Mouse (Mus musculus) liver, embryonic 11.5 days (tissue): ENCODE measurements at regions not wholly inside any gene's neighbourhood (a gene's known extent, or its start where the extent isn't known, plus 50 kb on each side); places are given as distances from the start of the nearest gene placed in this dataset.

Experiments
- ATAC-seq: fragments of 200-750 bp; cut with Nextera tagmentation; replicated peaks from 2 replicates; pipeline ENCODE4 v1.8.0; 2017; ENCODE audit warnings: moderate number of reproducible peaks, mild to moderate bottlenecking, moderate TSS enrichment, moderate library complexity; ENCODE audit not compliant: low FRiP score
- DNase-seq: peaks from one replicate; pipeline ENCODE4 v3.0.0-alpha.2; 2017; ENCODE audit warnings: low spot score
- H3K27ac ChIP-seq: fragments of 300-500 bp; sonication (generic); 2 replicates; pipeline ENCODE4 v1.5.1; 2014; ENCODE audit warnings: mild to moderate bottlenecking, low read depth, low read length, control low read depth
- H3K27me3 ChIP-seq: fragments of 300-500 bp; sonication (generic); replicated peaks from 2 replicates; pipeline ENCODE4 v1.6.1; 2014; ENCODE audit warnings: low read length, mixed read lengths; ENCODE audit not compliant: control insufficient read depth, insufficient read depth
- H3K36me3 ChIP-seq: fragments of 300-500 bp; sonication (generic); 2 replicates; pipeline ENCODE4 v1.6.1; 2014; ENCODE audit warnings: mild to moderate bottlenecking, low read length, moderate library complexity, mixed read lengths; ENCODE audit not compliant: control insufficient read depth, insufficient read depth
- H3K4me1 ChIP-seq: fragments of 300-500 bp; sonication (generic); replicated peaks from 2 replicates; pipeline ENCODE4 v1.6.1; 2014; ENCODE audit warnings: low read length, mixed read lengths; ENCODE audit not compliant: control insufficient read depth, insufficient read depth
- H3K4me2 ChIP-seq: fragments of 300-500 bp; sonication (generic); 2 replicates; pipeline ENCODE4 v1.6.1; 2014; ENCODE audit warnings: mild to moderate bottlenecking, control low read depth, moderate library complexity
- H3K4me3 ChIP-seq: fragments of 300-500 bp; sonication (generic); 2 replicates; pipeline ENCODE4 v1.5.1; 2014; ENCODE audit warnings: low read depth, low read length, control low read depth
- H3K9ac ChIP-seq: fragments of 300-500 bp; sonication (generic); 2 replicates; pipeline ENCODE4 v1.6.1; 2014; ENCODE audit warnings: low read depth, low read length, control low read depth
- H3K9me3 ChIP-seq: fragments of 300-500 bp; sonication (generic); 2 replicates; pipeline ENCODE4 v1.6.1; 2016; ENCODE audit warnings: low read length, inconsistent platforms, mixed read lengths; ENCODE audit not compliant: control insufficient read depth
- WGBS: fragments of 180-500 bp; shearing (Covaris S2); extraction: QIAGEN DNeasy Blood & Tissue Kit; methylation state at CpG from one replicate; pipeline ENCODE4 v1.1.7; 2014; 5-methylcytosine and 5-hydroxymethylcytosine counted together

- no peak for ATAC-seq
- no peak for DNase-seq
- Histone ChIP-seq H3K4me2 (no peak overlapping the region), H3K9me3 (no peaks in the 10 kb centered on the region; the same call in 1 of the 2 replicates), H3K36me3 (no peaks in the 10 kb centered on the region), H3K4me3 (no peak overlapping the region), H3K4me1 (no peaks in the 10 kb centered on the region), H3K27me3 (0 out of 2 replicates have a peak, but pooled peaks cover 2% of the 10 kb centered on the region), H3K27ac (no peak overlapping the region), H3K9ac (no peak overlapping the region)
- 72% methylated on average over 5 of the region's 5 CpGs for WGBS
These were observed 63.6 kb downstream of the Hif1an start for GRCm38 (mm10) chr19:44626261-44626660.

- H3K27me3 ChIP-seq: 0 out of 2 replicates have a peak, but pooled peaks cover 2% of the 10 kb centered on the region
- no peak overlapping the region for H3K27ac ChIP-seq
- H3K36me3 ChIP-seq: no peaks in the 10 kb centered on the region
- no peaks in the 10 kb centered on the region for H3K4me1 ChIP-seq
- ATAC-seq: no peak
- 57% methylated on average over 7 of the region's 7 CpGs for WGBS
- H3K9ac ChIP-seq: no peak overlapping the region
- no peak for DNase-seq
- no peak overlapping the region for H3K4me3 ChIP-seq
- H3K4me2 ChIP-seq: no peak overlapping the region
- H3K9me3 ChIP-seq: no peaks in the 10 kb centered on the region; the same call in 1 of the 2 replicates
These were observed 67.1 kb downstream of the Hif1an start for GRCm38 (mm10) chr19:44629705-44630104.

GRCm38 (mm10) chr19:44631356-44632007 is 68.8 kb downstream of the Hif1an start:
- H3K27me3 ChIP-seq: 0 out of 2 replicates have a peak, but pooled peaks cover 2% of the 10 kb centered on the region
- no peaks in the 10 kb centered on the region; the same call in 1 of the 2 replicates for H3K9me3 ChIP-seq
- no peaks in the 10 kb centered on the region for H3K4me1 ChIP-seq
- no peak overlapping the region for H3K9ac ChIP-seq
- no peak overlapping the region for H3K27ac ChIP-seq
- WGBS: 72% methylated on average over 19 of the region's 19 CpGs
- no peak for DNase-seq
- no peak for ATAC-seq
- H3K4me3 ChIP-seq: no peak overlapping the region
- no peak overlapping the region for H3K4me2 ChIP-seq
- H3K36me3 ChIP-seq: no peaks in the 10 kb centered on the region

DNA sequence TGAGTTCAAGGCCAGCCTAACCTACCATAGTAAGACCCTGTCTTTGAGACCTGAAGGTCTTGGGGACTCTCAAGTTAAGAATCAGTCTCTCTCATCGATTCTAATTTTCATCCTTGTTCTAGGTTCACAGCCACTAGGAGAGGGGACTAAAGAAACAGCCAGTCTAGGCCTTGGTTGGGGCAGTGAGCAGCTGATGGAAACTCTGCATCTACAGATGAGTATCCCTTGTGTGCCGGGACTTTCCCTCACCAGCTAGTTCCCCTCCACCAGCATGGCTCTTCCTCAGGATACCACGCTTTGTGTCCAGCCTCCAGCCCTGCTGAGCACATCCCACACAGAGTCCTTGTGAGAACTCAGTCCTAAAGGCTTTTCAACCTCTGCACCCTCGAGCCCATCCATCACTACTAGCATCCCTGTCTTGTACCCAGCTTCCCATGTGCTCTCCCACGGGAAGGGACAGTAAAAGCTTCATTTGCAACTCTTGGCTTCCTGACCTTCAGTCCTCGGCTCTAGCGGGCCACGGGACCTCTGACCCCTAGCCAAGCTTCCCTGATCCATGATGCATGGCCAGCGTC is 74.6 kb downstream of the Hif1an start:
- H3K4me3 ChIP-seq: no peak overlapping the region

GRCm38 (mm10) chr19:44640021-44640420 is 77.4 kb downstream of the Hif1an start:
- ATAC-seq (no peak), DNase-seq (no peak)
- Histone ChIP-seq H3K4me2 (peak overlapping the region; percentile 46), H3K9ac (no peak overlapping the region), H3K36me3 (no peaks in the 10 kb centered on the region), H3K27me3 (peaks cover 56% of the 10 kb centered on the region), H3K27ac (no peak overlapping the region), H3K4me1 (no peaks in the 10 kb centered on the region), H3K9me3 (no peaks in the 10 kb centered on the region), H3K4me3 (no peak overlapping the region; the same call in 1 of the 2 replicates)
- 1% methylated on average over 26 of the region's 26 CpGs for WGBS

More for the DNA sequence above, 74.6 kb downstream of the Hif1an start:
- Histone ChIP-seq H3K27ac (no peak overlapping the region), H3K4me1 (no peaks in the 10 kb centered on the region), H3K4me2 (no peak overlapping the region), H3K36me3 (no peaks in the 10 kb centered on the region), H3K27me3 (peaks cover 38% of the 10 kb centered on the region), H3K9me3 (no peaks in the 10 kb centered on the region), H3K9ac (no peak overlapping the region)
- no peak for ATAC-seq
- 58% methylated on average over 9 of the region's 9 CpGs for WGBS
- no peak for DNase-seq

GRCm38 (mm10) chr19:44640551-44640950 is 77.9 kb downstream of the Hif1an start:
- Histone ChIP-seq H3K4me1 (no peaks in the 10 kb centered on the region), H3K4me3 (no peak overlapping the region; the same call in 1 of the 2 replicates), H3K27me3 (peaks cover 56% of the 10 kb centered on the region), H3K36me3 (no peaks in the 10 kb centered on the region), H3K4me2 (peak overlapping the region; percentile 46), H3K9ac (no peak overlapping the region), H3K27ac (no peak overlapping the region), H3K9me3 (no peaks in the 10 kb centered on the region)
- DNase-seq (no peak), ATAC-seq (no peak)
- WGBS: 0% methylated on average over 1 of the region's 1 CpGs

GRCm38 (mm10) chr19:44642294-44642693 is 79.6 kb downstream of the Hif1an start:
- no peak for DNase-seq
- no peak overlapping the region for H3K9ac ChIP-seq
- H3K9me3 ChIP-seq: no peaks in the 10 kb centered on the region
- no peak overlapping the region for H3K4me3 ChIP-seq
- WGBS: 42% methylated on average over 4 of the region's 4 CpGs
- H3K27me3 ChIP-seq: peaks cover 66% of the 10 kb centered on the region
- no peak for ATAC-seq
- H3K27ac ChIP-seq: no peak overlapping the region
- H3K4me2 ChIP-seq: no peak overlapping the region
- no peaks in the 10 kb centered on the region for H3K36me3 ChIP-seq
- H3K4me1 ChIP-seq: no peaks in the 10 kb centered on the region

DNA sequence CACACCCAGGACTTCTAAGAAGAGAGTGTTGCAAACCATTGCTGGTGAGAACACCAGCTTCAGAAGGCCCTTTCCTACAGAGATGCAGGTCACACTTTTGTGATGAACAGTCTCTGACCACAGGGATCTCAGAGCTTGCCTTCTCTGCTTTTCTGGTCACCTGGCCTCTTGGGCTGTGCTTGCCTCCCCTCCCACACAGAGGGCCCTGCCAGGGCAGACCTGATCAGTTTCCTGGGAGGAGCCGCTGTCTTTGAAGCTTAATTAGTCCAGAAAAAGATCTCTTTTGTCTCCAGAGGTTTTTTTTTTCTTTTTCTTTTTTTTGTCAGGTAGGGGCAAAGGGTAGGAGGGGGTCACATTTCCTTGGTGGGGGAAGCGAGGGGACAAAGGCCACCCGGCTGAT is 81.7 kb downstream of the Hif1an start:
- Histone ChIP-seq H3K9ac (no peak overlapping the region), H3K4me1 (no peaks in the 10 kb centered on the region), H3K27me3 (peaks cover 75% of the 10 kb centered on the region), H3K9me3 (no peaks in the 10 kb centered on the region), H3K4me3 (no peak overlapping the region), H3K4me2 (no peak overlapping the region), H3K27ac (no peak overlapping the region), H3K36me3 (no peaks in the 10 kb centered on the region)
- DNase-seq: no peak
- 71% methylated on average over 3 of the region's 3 CpGs for WGBS
- no peak for ATAC-seq

DNA sequence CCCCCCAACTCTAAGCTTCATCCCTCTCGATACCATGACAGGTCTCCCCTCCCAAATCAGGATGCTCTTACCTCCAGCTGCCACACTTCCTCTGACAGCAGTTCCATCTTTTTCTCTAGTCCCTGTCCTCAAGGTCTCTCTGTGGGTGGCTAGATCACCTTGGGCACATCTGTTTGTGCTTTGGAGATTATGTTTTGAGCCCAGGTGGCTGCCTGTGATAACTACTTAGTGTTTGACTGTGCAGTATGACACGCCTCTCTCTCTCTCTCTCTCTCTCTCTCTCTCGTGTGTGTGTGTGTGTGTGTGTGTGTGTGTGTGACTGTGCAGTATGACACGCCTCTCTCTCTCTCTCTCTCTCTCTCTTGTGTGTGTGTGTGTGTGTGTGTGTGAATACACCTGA is 82.3 kb downstream of the Hif1an start:
- DNase-seq (no peak), ATAC-seq (peak; percentile 45; the same call in 1 of the 2 replicates)
- Histone ChIP-seq H3K9ac (no peak overlapping the region), H3K36me3 (no peaks in the 10 kb centered on the region), H3K27ac (no peak overlapping the region), H3K27me3 (peaks cover 75% of the 10 kb centered on the region), H3K9me3 (no peaks in the 10 kb centered on the region), H3K4me2 (no peak overlapping the region), H3K4me1 (no peaks in the 10 kb centered on the region), H3K4me3 (no peak overlapping the region)
- whole genome bisulfite sequencing: 46% methylated on average over 4 of the region's 4 CpGs
